Mouse (Mus musculus): ENCODE data around the gene Gatad2a.

The Gatad2a gene

DNA sequence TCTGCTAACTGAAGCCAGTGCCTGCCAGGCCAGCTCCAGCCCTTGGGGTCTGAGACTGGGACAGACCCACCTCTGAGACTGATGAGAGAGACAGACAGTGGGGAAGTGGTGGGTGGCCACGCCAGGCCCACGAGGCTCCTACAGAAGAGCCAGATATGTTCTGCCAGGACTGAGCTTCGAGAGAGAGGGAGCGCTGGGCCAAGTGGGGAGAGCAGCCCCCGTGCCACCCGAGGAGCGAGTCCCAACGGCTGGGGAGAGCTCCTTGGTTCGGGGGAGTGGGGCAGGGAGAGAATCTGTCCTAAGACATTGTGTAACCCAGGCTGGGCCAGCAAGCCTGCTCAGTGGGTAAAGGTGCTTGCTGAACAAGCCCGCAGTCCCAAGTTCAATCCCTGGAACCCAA lies 119.2 kb downstream of the Gatad2a start:
- no peak for DNase-seq (ENCODE audit: low spot score in 2 of 2)

DNA sequence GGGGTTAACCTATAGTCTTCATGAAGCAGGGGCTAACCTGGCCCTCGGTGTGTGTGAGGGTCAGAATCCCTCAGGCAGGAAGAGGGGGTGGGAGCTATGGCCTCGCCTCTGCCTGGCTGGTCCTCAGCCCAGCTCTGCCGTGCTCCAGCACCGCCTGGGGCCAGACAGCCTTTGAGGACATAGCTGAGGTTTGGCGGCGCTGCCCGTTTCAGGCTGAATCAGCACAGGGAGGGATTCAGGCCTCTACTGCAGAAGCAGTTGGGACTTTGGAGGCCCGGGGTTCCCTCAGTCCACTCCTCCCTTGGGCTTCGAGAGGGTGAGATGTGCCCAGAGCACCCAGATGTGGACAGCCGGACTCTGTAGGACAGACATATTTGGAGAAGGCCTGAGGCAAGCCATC lies 120.1 kb downstream of the Gatad2a start:
- DNase-seq (ENCODE audit: low spot score in 2 of 2), result no peak

DNA sequence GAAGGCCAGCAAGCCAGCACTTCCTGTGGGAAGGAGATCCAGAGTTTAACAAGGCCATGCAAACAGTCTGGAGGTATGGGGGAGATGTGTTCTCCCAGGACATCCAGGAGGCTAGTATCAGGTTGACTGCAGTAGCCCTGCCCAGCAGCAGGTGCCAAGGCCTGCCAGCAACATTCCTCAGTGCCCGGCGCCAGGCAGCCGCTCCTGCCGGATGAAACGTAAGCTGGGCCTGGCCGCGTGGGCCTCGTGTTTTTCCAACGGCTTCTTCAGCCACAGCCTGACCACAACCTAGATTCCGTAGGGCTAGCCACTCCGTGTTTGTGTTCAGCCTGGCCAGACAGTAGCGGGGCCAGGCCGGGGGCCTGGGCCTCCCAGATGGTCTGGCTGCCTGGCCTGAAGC lies 121.5 kb downstream of the Gatad2a start:
- DNase-seq (ENCODE audit: low spot score in 2 of 2), result no peak

DNA sequence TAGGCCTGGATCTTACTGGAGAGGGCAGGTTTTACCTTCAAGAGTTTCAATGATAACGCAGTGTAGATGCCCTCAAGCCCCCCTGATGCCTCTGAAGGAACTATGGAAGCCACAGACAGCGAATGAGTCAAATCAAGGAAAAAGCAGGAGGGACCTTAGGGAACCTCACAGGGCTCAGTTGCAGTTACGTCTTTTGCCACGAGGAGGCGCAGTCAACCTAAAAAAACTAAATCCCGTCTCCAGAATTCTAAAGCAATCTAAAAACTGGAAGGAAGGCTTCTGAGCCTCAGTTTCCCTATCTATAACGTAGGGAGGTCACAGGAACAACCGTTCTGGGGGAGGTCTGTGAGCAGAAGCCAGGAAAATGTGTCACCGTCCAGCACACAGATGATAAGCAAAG lies 122.0 kb downstream of the Gatad2a start:
- peak in 1 of 2 experiments; percentile 68 for DNase-seq (ENCODE audit: low spot score in 2 of 2)

DNA sequence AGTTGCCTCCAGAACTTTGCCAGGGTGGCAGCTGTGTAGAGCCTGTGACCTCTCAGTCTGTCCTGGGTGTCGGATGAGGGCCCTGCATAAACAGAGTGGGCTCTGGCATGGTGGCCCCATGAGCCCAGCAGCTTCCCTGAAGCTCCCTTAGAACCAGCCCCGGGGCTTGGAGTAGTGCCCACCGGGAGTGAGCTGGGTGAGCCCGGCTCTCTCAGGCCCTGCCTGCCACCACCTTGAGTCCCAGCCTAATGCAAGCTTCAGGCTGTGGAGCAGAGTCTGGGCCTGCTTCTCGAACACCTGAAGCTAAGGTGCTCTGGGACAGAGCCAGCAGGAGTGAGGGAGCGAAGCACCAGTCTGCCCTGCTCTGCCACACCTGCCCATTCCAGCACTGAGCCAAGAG lies 125.3 kb downstream of the Gatad2a start:
- DNase-seq (ENCODE audit: low spot score in 2 of 2), result no peak

DNA sequence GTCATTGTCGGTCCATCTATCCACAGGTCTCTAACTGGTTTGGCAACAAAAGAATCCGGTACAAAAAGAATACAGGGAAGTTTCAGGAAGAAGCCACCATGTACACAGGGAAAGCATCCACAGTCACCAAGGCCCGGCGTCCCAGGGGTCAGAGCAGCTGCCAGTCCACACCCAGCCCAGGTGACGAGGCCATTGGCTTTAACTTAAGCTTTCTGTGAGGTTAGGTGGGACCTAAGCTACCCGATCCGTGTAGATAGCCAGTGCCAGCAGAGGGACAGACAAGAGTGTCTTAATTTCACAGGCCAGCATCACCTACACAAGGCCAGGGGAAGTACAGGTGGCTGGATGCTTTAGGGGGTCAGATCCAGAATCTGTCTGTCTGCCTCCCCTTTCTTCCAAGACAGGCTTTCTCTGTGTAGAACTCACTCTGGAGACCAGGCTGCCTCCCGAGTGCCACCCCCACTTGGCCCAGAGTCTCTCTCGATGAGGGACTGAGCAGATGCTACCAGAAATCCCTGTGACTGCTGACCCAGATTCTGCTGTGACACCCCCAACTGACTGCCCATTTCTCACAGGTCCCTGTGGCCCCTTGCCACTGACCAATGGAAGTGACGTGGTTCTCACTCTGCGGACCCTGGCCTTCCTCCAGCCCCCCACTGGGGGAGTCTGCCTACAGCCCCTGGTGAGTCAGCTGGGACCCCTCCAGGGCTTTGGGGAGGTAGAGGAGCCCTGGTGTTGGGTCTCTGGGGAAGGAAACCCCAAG lies 126.0 kb downstream of the Gatad2a start:
- DNase-seq (ENCODE audit: low spot score in 2 of 2), result no peak

DNA sequence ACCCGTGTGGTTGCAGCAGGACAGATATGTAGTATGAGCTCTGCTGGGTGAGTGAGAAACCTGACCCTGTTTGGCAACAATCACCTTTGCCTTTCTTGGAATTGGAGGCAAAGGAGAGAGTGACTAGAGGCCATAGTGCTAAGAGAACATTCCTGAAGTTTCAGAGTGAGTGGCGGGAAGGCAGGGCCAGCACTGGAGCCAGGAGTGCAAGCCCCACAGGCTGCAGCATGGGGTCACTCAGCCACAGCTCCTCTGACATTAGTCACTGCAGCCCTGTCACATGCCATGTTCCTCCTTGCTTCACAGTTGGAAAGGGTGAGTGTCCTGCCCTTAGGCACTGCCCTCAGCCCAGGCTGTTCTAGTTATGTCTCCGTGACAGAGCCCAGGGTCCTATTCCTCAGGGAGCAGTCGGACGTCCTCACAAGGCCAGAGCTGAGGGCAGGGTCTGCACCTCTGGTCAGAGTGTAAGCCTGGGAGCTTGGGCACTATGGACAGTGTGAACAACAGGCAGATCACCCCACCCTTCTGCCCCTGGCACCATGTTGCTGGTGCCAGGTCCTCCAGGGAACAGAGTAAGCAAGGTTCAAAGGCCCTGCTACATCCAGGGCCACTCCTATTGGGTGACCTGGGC lies 128.4 kb downstream of the Gatad2a start:
- DNase-seq (ENCODE audit: low spot score in 2 of 2), result no peak

DNA sequence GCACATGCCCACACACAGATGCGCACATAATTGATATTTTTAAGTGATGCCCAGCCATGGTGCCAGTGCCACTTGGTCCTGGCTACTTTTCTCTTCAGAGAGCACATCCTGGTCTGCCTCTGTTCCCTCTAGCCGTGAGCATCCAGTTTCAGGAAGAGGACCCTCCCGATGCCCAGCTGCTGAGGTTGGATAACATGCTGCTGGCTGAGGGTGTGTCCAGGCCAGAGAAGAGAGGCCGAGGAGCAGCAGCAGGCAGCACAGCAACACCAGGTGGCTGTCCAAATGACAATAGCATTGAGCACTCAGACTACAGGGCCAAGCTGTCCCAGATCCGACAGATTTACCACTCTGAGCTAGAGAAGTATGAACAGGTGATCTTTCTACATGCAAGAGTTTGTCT lies 132.0 kb downstream of the Gatad2a start:
- DNase-seq (ENCODE audit: low spot score in 2 of 2), result no peak

DNA sequence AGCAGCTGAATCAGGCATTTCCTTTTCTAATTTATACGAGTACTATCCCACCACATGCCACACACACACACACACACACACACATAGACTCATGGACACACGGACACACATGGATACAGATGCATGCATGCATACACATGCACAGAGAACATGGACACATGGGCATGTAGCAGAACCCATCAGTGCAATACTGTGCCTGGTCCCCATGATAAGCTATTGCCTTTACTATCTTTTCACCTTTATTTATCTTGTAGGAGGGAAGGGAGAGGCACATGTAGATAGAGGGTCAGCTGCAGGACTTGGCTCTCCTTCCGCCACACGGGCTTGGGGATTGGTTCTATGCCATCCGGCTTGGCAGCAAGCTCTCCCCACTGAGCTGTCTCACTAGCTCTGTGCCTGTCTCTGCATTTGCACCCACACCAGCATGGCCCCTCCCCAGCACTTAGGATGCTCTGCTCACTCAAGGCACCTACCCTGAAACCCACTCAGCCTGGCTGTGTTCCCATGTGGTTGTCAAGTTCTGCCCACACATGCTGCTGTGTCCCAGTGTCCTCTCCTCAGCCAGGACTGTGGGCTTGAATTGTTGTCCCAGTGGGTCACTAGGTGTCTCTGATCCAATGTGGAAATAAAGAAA lies 132.7 kb downstream of the Gatad2a start:
- DNase-seq (ENCODE audit: low spot score in 2 of 2), result no peak

DNA sequence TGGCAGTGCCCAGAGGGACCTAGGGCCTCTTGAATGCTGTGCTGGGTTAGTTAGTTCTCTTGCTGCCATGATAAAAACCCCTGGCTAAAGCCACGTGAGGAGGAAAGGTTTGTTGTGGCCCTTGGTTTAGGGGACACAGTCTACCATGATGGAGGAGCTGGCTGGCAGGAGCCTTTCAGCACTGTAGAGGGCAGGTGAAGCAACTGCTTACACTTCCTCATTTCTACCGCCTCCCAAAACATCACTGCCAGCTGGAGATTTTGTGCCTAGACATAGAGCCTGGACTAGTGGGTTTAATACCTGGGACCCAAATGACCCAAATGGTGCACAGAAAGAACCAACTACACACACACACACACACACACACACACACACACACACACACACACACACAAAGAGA lies 134.9 kb downstream of the Gatad2a start:
- no peak for DNase-seq (ENCODE audit: low spot score in 2 of 2)

DNA sequence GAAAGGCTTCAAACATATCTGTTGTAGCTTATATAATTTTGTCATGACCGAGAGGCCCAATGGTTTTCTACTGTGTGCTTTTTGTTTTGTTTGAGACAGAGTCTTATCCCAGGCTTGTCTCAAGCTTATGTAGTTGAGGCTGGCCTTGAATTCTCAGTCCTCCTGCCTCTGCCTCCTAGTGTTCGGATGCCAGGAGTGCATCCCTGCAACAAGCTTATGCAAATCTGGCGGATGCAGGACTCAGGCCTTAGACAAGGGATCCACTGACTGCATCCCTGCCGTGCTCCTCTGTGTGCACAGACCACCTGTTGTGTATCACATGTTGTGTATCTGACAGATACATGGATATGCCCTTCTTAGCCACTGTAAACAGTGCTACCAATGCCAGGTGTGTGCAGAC lies 135.4 kb downstream of the Gatad2a start:
- no peak for DNase-seq (ENCODE audit: low spot score in 2 of 2)
